Mouse (Mus musculus): ENCODE results near the gene Mcm5. TPM values are rescaled to one million over a fixed set of nuclear protein-coding genes. Genes with fewer than 3 reads are reported as not detected.

Gene Mcm5
- polyA plus RNA-seq, 1 experiment from 2014 or later = 191 TPM

GRCm38 (mm10) chr8:75078851-75079250 is 30.5 kb upstream of the Mcm5 start:
- H3K4me2 ChIP-seq (replicated peaks; ENCODE audit: low read depth, low read length) = no peak overlapping the region
- H3K9me3 ChIP-seq (ENCODE audit: low read length) = no peaks in the 10 kb centered on the region
- H3K27ac ChIP-seq (ENCODE audit: low read length) = no peak overlapping the region
- no peaks in the 10 kb centered on the region for H3K27me3 ChIP-seq (ENCODE audit: insufficient read depth, low read length)
- H3K4me3 ChIP-seq (ENCODE audit: low read length) = no peak overlapping the region
- H3K36me3 ChIP-seq (ENCODE audit: insufficient read depth, low read length) = no peaks in the 10 kb centered on the region
- H3K9ac ChIP-seq (replicated peaks; ENCODE audit: low read length) = no peak overlapping the region
- H3K4me1 ChIP-seq (ENCODE audit: insufficient read depth, low read length) = 0 out of 2 replicates have a peak, but pooled peaks cover 4% of the 10 kb centered on the region
- no peak for ATAC-seq (ENCODE audit: low FRiP score, low TSS enrichment)
- WGBS = 96% methylated on average over 9 of the region's 9 CpGs

DNA sequence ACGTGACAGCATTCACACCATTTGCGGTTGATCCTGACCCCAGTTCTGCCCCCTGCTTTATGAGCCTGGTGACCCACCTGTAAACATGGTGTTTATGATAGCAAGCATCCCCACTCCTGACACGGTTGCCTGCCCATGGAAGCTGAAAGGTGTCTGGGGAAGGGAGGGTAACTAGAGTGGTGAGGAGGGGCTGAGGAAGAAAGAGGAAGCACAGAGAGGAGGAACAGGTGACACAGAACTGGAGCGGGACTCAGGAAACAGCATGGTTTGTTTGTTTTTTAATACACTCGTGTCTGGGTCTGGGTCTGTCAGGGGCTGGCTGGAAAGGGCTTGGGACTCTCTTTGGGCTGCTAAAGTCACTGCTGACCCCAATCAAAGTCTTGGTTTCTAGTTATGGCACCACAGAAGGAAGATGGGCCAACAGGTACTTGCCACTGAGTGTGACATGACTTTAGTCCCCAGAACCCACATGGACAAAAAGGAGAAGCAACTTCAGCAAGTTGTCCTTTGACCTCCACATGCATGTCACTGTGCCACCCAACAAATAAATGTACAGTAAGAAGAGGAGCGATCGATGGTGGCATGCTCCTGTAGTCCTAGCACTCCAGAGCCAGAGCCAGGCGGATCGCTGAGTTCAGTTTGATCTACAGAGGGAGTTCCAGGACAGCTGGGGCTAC is 27.9 kb upstream of the Mcm5 start:
- no peak for ATAC-seq (ENCODE audit: low FRiP score, low TSS enrichment)
- H3K4me2 ChIP-seq (replicated peaks; ENCODE audit: low read depth, low read length) = no peak overlapping the region
- peaks cover 8% of the 10 kb centered on the region; the same call in 1 of the 2 replicates for H3K4me1 ChIP-seq (ENCODE audit: insufficient read depth, low read length)
- H3K9me3 ChIP-seq (ENCODE audit: low read length) = no peaks in the 10 kb centered on the region
- no peak overlapping the region for H3K4me3 ChIP-seq (ENCODE audit: low read length)
- no peak overlapping the region for H3K27ac ChIP-seq (ENCODE audit: low read length)
- no peaks in the 10 kb centered on the region for H3K27me3 ChIP-seq (ENCODE audit: insufficient read depth, low read length)
- no peaks in the 10 kb centered on the region for H3K36me3 ChIP-seq (ENCODE audit: insufficient read depth, low read length)
- WGBS = 60% methylated on average over 9 of the region's 9 CpGs
- no peak overlapping the region for H3K9ac ChIP-seq (replicated peaks; ENCODE audit: low read length)

DNA sequence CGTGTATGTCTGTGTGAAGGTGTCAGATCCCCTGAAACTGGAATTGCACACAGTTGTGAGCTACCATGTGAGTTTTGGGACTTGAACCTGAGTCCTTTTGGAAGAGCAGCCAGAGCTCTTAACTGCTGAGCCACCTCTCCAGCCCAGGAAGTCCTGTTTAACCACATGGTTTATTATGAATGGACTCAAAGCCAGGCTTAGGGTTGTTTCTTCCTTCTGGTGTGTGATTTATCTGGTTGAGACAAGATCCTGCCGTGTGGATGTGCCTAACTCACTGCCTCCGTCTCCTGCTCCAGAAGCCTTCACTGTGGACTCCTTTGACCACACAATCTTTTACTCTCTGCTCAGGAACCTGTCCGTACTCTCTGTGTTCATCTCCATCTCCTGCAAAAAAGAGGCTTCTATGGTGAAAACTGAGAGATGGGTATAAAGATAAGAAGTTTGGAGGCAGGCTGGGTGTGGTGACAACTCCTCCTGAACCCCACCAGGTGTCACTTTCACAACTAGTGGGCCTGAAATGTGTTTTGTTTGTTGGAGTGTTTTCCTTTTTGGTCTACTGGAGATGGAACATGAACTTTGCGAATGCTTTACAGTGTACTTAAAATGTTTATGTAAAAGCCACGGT is 27.1 kb upstream of the Mcm5 start:
- ATAC-seq (ENCODE audit: low FRiP score, low TSS enrichment) = no peak
- no peaks in the 10 kb centered on the region for H3K27me3 ChIP-seq (ENCODE audit: insufficient read depth, low read length)
- H3K4me1 ChIP-seq (ENCODE audit: insufficient read depth, low read length) = peaks cover 8% of the 10 kb centered on the region; the same call in 1 of the 2 replicates
- no peaks in the 10 kb centered on the region for H3K36me3 ChIP-seq (ENCODE audit: insufficient read depth, low read length)
- 70% methylated on average over 6 of the region's 6 CpGs for WGBS
- no peak overlapping the region for H3K9ac ChIP-seq (replicated peaks; ENCODE audit: low read length)
- H3K27ac ChIP-seq (ENCODE audit: low read length) = no peak overlapping the region
- H3K4me3 ChIP-seq (ENCODE audit: low read length) = no peak overlapping the region
- H3K9me3 ChIP-seq (ENCODE audit: low read length) = no peaks in the 10 kb centered on the region
- H3K4me2 ChIP-seq (replicated peaks; ENCODE audit: low read depth, low read length) = no peak overlapping the region

DNA sequence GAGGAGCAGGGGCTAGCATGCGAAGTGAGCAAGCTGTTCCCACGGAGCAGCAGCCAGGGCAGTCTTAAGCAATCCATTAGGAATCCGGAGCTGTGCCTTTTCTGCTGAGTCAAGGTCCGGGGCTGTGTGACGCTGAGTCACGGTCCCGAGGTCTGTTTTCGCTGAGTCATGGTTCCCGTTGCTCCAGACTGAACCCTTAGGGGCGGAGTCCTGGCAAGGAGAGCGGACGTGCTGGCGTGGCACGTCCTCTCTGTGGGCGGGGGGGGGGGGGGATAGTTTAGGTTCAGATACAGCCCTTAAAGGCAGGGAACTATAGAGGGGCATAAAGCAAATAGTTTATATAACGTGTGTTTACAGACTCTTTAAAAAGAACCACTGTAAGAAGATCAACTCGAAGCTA is 25.5 kb upstream of the Mcm5 start:
- Histone ChIP-seq H3K27ac (ENCODE audit: low read length) (no peak overlapping the region), H3K4me2 (replicated peaks; ENCODE audit: low read depth, low read length) (peak overlapping the region; percentile 51), H3K4me1 (ENCODE audit: insufficient read depth, low read length) (peaks cover 10% of the 10 kb centered on the region), H3K4me3 (ENCODE audit: low read length) (peak overlapping the region; percentile 38), H3K9ac (replicated peaks; ENCODE audit: low read length) (0 out of 2 replicates have a peak overlapping the region, but pooled peaks have one; percentile 20), H3K27me3 (ENCODE audit: insufficient read depth, low read length) (no peaks in the 10 kb centered on the region), H3K36me3 (ENCODE audit: insufficient read depth, low read length) (no peaks in the 10 kb centered on the region), H3K9me3 (ENCODE audit: low read length) (no peaks in the 10 kb centered on the region)
- 3% methylated on average over 15 of the region's 17 CpGs for WGBS
- peak; percentile 97 for ATAC-seq (ENCODE audit: low FRiP score, low TSS enrichment)

DNA sequence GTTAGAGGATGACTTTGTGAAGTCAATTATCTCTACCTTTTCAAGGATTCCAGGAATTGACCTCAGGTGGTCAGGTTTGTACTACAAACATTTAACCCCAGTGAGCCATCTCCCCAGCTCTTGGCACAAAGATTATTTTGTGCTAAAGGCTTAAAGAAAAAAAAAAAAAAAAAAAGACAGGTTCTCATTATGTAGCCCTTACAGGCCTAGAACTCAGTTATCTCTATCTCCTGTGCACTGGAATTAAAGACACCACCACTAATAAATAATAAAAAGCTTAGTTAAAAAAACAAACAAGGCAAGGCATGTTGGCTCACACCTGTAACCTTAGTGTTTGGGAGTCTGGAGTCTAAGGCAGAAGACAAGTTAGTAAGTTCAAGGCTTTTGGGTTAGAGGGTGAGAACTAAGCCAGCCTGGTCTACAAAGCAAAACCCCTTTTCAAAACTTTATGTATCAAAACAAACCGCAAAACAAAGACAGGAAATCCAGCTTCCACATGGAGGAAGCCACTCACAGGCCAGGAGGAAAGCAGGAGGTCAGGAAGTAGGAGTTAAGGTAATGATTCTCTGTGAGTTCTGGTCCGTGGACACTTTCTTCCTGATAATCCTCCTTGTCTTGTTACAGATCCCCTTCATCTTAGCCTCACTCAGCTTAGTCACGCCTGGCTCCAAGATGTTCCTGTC is 24.8 kb upstream of the Mcm5 start:
- ATAC-seq (ENCODE audit: low FRiP score, low TSS enrichment) = no peak
- no peaks in the 10 kb centered on the region for H3K9me3 ChIP-seq (ENCODE audit: low read length)
- no peaks in the 10 kb centered on the region for H3K27me3 ChIP-seq (ENCODE audit: insufficient read depth, low read length)
- peaks cover 17% of the 10 kb centered on the region for H3K4me1 ChIP-seq (ENCODE audit: insufficient read depth, low read length)
- H3K4me2 ChIP-seq (replicated peaks; ENCODE audit: low read depth, low read length) = no peak overlapping the region
- no peak overlapping the region for H3K4me3 ChIP-seq (ENCODE audit: low read length)
- H3K27ac ChIP-seq (ENCODE audit: low read length) = peak overlapping the region; percentile 24
- 72% methylated on average over 3 of the region's 3 CpGs for WGBS
- no peak overlapping the region for H3K9ac ChIP-seq (replicated peaks; ENCODE audit: low read length)
- no peaks in the 10 kb centered on the region for H3K36me3 ChIP-seq (ENCODE audit: insufficient read depth, low read length)

GRCm38 (mm10) chr8:75086002-75086401 is 23.4 kb upstream of the Mcm5 start:
- no peak overlapping the region for H3K9ac ChIP-seq (replicated peaks; ENCODE audit: low read length)

DNA sequence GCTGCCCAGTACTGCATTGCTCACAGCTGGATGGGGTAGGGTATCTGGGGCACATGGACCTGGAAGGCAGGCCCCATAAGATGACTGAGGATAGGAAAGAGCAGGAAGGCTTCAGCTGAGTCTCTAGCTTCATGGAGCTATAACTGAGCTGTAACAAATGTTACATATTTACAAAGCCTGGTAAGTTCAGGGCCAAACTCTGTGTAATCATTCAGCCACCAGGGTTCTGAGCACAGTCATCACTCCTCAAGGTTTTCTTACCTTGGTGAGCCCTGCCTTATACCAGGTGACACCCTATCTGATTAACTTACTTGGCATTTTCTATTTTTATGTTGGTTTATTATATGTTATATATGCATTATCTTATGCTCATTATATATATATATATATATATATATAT is 22.2 kb upstream of the Mcm5 start:
- H3K36me3 ChIP-seq (ENCODE audit: insufficient read depth, low read length) = no peaks in the 10 kb centered on the region
- H3K9ac ChIP-seq (replicated peaks; ENCODE audit: low read length) = no peak overlapping the region
- H3K9me3 ChIP-seq (ENCODE audit: low read length) = no peaks in the 10 kb centered on the region
- no peak overlapping the region for H3K4me2 ChIP-seq (replicated peaks; ENCODE audit: low read depth, low read length)
- H3K4me1 ChIP-seq (ENCODE audit: insufficient read depth, low read length) = peaks cover 24% of the 10 kb centered on the region
- no peak overlapping the region for H3K4me3 ChIP-seq (ENCODE audit: low read length)
- H3K27me3 ChIP-seq (ENCODE audit: insufficient read depth, low read length) = no peaks in the 10 kb centered on the region
- ATAC-seq (ENCODE audit: low FRiP score, low TSS enrichment) = no peak
- no peak overlapping the region for H3K27ac ChIP-seq (ENCODE audit: low read length)

More at GRCm38 (mm10) chr8:75086002-75086401, 23.4 kb upstream of the Mcm5 start:
- no peak overlapping the region for H3K4me2 ChIP-seq (replicated peaks; ENCODE audit: low read depth, low read length)
- no peaks in the 10 kb centered on the region for H3K9me3 ChIP-seq (ENCODE audit: low read length)
- H3K4me3 ChIP-seq (ENCODE audit: low read length) = no peak overlapping the region
- WGBS = 89% methylated on average over 2 of the region's 2 CpGs
- no peaks in the 10 kb centered on the region for H3K36me3 ChIP-seq (ENCODE audit: insufficient read depth, low read length)
- H3K4me1 ChIP-seq (ENCODE audit: insufficient read depth, low read length) = peaks cover 24% of the 10 kb centered on the region
- no peak overlapping the region for H3K27ac ChIP-seq (ENCODE audit: low read length)
- H3K27me3 ChIP-seq (ENCODE audit: insufficient read depth, low read length) = no peaks in the 10 kb centered on the region
- no peak for ATAC-seq (ENCODE audit: low FRiP score, low TSS enrichment)

- Histone ChIP-seq H3K4me2 (replicated peaks; ENCODE audit: low read depth, low read length) (peak overlapping the region; percentile 41), H3K27me3 (ENCODE audit: insufficient read depth, low read length) (no peaks in the 10 kb centered on the region), H3K27ac (ENCODE audit: low read length) (peak overlapping the region; percentile 91), H3K36me3 (ENCODE audit: insufficient read depth, low read length) (no peaks in the 10 kb centered on the region), H3K4me3 (ENCODE audit: low read length) (peak overlapping the region; percentile 25), H3K9ac (replicated peaks; ENCODE audit: low read length) (peak overlapping the region; percentile 49), H3K4me1 (ENCODE audit: insufficient read depth, low read length) (peaks cover 28% of the 10 kb centered on the region), H3K9me3 (ENCODE audit: low read length) (no peaks in the 10 kb centered on the region)
- peak; percentile 53; the same call in 1 of the 2 replicates for ATAC-seq (ENCODE audit: low FRiP score, low TSS enrichment)
- 13% methylated on average over 6 of the region's 6 CpGs for WGBS
These were observed 20.1 kb upstream of the Mcm5 start for GRCm38 (mm10) chr8:75088989-75089881.

- Histone ChIP-seq H3K4me2 (replicated peaks; ENCODE audit: low read depth, low read length) (no peak overlapping the region), H3K9me3 (ENCODE audit: low read length) (no peaks in the 10 kb centered on the region), H3K36me3 (ENCODE audit: insufficient read depth, low read length) (no peaks in the 10 kb centered on the region), H3K27me3 (ENCODE audit: insufficient read depth, low read length) (no peaks in the 10 kb centered on the region), H3K27ac (ENCODE audit: low read length) (no peak overlapping the region), H3K4me1 (ENCODE audit: insufficient read depth, low read length) (peaks cover 25% of the 10 kb centered on the region), H3K9ac (replicated peaks; ENCODE audit: low read length) (no peak overlapping the region), H3K4me3 (ENCODE audit: low read length) (no peak overlapping the region)
- no peak for ATAC-seq (ENCODE audit: low FRiP score, low TSS enrichment)
- WGBS = 87% methylated on average over 4 of the region's 4 CpGs
These were observed 18.5 kb upstream of the Mcm5 start for GRCm38 (mm10) chr8:75090781-75091365.
